Mouse (Mus musculus) liver, embryonic 16.5 days (tissue): ENCODE measurements around the gene Ak3. TPM values are rescaled to one million over a fixed set of nuclear protein-coding genes. Genes with fewer than 3 reads are reported as not detected.
A peak's percentile ranks its signal among the peaks of the same experiment; 100 is the strongest.

Experiments used
- ATAC-seq: fragments of 200-750 bp; cut with Nextera tagmentation; 2 replicates; pipeline ENCODE4 v1.8.0; 2017; ENCODE audit warnings: low read depth, mild to moderate bottlenecking, moderate number of reproducible peaks, moderate library complexity
- H3K27ac ChIP-seq: fragments of 300-500 bp; sonication (generic); 2 replicates; pipeline ENCODE4 v1.5.1; 2014; ENCODE audit warnings: mild to moderate bottlenecking, low read length
- H3K27me3 ChIP-seq: fragments of 300-500 bp; sonication (generic); 2 replicates; pipeline ENCODE4 v1.6.1; 2014; ENCODE audit warnings: low read depth, low read length, mixed read lengths; ENCODE audit not compliant: control insufficient read depth, insufficient read depth
- H3K36me3 ChIP-seq: fragments of 300-500 bp; sonication (generic); 2 replicates; pipeline ENCODE4 v1.6.1; 2014; ENCODE audit warnings: mild to moderate bottlenecking; ENCODE audit not compliant: control insufficient read depth, insufficient read depth
- H3K4me1 ChIP-seq: fragments of 300-500 bp; sonication (generic); 2 replicates; pipeline ENCODE4 v1.6.1; 2014; ENCODE audit warnings: low read depth, low read length, mixed read lengths; ENCODE audit not compliant: control insufficient read depth
- H3K4me2 ChIP-seq: fragments of 300-500 bp; sonication (generic); 2 replicates; pipeline ENCODE4 v1.6.1; 2014; ENCODE audit warnings: low read depth, low read length, mixed read lengths
- H3K4me3 ChIP-seq: fragments of 300-500 bp; sonication (generic); 2 replicates; pipeline ENCODE4 v1.5.1; 2014; ENCODE audit warnings: low read depth, mild to moderate bottlenecking, low read length
- H3K9ac ChIP-seq: fragments of 300-500 bp; sonication (generic); 2 replicates; pipeline ENCODE4 v1.6.1; 2014; ENCODE audit warnings: low read depth, low read length
- H3K9me3 ChIP-seq: fragments of 300-500 bp; sonication (generic); replicated peaks from 2 replicates; pipeline ENCODE4 v1.6.1; 2016; ENCODE audit warnings: low read length; ENCODE audit not compliant: control insufficient read depth
- WGBS: fragments of 180-500 bp; shearing (Covaris S2); extraction: QIAGEN DNeasy Blood & Tissue Kit; methylation state at CpG from one replicate; pipeline ENCODE4 v1.1.7; 2014; ENCODE audit not compliant: insufficient replicate concordance; 5-methylcytosine and 5-hydroxymethylcytosine counted together
- polyA plus RNA-seq: library from polyadenylated mRNA; unstranded; fragments of >200 nt; fragmentation: Nextera tagmentation; extraction: Ambion mirVana; gene quantifications from 2 replicates; pipeline ENCODE4 v1.2.1, GENCODE M21; 2015

Gene Ak3
- polyA plus RNA-seq, 1 experiment from 2014 or later: 47.7 TPM

DNA sequence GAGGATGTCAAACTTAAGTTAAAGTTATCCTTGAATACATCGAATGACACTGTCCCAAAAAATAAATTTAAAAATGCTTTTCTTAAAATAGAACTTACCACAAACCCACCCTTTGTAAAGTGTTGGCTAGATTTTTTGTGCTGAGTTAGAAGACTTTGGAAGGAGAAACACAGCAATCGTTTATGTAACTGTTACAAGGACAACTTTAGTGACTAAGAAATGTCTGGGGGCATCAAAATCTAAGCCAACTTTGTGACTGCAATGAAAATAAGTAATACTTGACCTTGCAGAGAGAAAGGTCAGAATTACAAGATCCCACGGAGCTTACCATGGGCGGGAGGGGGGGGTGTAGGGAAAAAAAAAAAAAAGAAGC lies 814 bp downstream of the Ak3 start:
- H3K36me3 ChIP-seq: no peaks in the 10 kb centered on the region
- H3K4me3 ChIP-seq: peak overlapping the region; percentile 74
- H3K9me3 ChIP-seq: no peaks in the 10 kb centered on the region
- H3K4me1 ChIP-seq: peaks cover 18% of the 10 kb centered on the region
- H3K27ac ChIP-seq: peak overlapping the region; percentile 76; the same call in 1 of the 2 replicates
- ATAC-seq: no peak
- H3K27me3 ChIP-seq: no peaks in the 10 kb centered on the region
- WGBS: 8% methylated on average over 4 of the region's 4 CpGs
- peak overlapping the region; percentile 92 for H3K4me2 ChIP-seq
- peak overlapping the region; percentile 82 for H3K9ac ChIP-seq

DNA sequence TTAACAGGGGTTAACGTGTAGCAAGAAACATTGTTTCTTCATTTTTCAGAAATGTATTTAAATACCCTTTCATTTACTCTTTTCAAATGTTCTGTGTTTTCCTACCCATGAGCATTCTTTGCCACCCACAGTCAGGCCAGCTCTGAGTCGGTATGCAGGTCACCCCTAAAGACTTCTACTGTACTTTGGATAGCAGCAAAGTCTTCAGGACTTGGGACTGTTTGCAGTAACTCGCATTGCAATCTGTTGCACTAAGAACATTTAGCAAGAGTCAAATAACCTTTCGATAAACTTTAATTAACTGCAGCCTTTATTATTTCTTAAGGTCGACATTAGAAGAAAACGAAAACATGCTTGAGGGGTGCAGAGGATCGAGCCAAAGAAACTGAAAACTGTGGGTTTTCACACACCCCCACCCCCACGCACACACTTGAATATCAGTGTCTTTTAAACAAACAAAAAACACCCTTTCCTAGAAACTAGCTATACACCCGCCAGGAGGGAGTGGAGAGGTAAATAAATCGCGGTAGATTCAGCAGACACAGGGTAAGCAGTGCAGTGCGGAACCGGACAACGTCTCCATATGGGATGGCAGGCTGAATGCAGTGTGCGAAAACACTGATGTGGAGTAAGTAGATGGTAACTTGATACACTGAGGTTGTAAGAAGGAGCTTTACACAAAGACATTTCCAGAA lies 1.7 kb downstream of the Ak3 start:
- H3K4me1 ChIP-seq: peaks cover 18% of the 10 kb centered on the region
- H3K9me3 ChIP-seq: no peaks in the 10 kb centered on the region
- no peaks in the 10 kb centered on the region for H3K36me3 ChIP-seq
- H3K9ac ChIP-seq: peak overlapping the region; percentile 54; the same call in 1 of the 2 replicates
- no peak; the same call in 1 of the 2 replicates for ATAC-seq
- peak overlapping the region; percentile 12; the same call in 1 of the 2 replicates for H3K27ac ChIP-seq
- 44% methylated on average over 15 of the region's 15 CpGs for WGBS
- no peaks in the 10 kb centered on the region for H3K27me3 ChIP-seq
- peak overlapping the region; percentile 92 for H3K4me2 ChIP-seq
- H3K4me3 ChIP-seq: peak overlapping the region; percentile 74

DNA sequence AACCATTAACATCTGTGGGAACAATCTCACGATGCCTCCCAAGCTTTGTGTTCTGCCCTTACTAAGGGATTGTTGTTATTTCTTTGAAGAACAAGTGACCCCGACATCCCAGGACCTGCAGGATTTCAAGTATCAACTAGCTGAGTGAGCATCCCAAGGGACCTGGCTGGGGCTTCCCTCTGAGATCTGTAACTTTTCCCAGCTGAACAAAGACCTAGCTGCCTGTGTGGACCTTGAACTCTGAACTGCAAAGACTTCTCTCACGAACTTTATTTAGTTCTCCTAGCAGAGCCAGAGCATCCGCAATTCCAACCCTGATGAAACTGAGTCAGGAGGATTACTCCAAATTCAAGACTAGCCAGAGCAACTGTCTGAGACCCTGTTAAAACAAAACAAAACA lies 2.4 kb downstream of the Ak3 start:
- no peaks in the 10 kb centered on the region for H3K9me3 ChIP-seq
- WGBS: 64% methylated on average over 4 of the region's 4 CpGs
- no peaks in the 10 kb centered on the region for H3K36me3 ChIP-seq
- ATAC-seq: no peak
- no peak overlapping the region for H3K27ac ChIP-seq
- H3K4me3 ChIP-seq: no peak overlapping the region
- no peaks in the 10 kb centered on the region for H3K27me3 ChIP-seq
- H3K4me2 ChIP-seq: no peak overlapping the region
- no peak overlapping the region for H3K9ac ChIP-seq
- peaks cover 18% of the 10 kb centered on the region for H3K4me1 ChIP-seq

DNA sequence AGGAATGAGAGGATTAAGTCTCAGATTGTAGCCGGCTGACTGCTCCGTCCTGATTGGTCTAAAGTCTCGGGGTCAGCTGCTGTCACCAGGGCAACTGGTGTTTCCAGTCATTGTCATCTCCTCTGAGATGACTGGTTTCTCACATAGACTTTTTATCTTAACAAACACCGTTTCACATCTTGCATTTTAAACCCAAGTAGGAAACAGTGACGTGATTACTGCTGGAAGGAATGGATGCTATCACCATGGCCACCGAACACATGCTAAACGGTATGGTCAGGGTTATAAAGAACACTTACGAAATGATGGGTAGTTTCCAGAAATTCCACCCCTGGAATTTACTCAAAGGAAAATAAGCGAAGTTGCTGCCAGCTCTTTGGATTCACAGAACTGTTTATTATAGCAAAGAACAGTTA lies 3.4 kb downstream of the Ak3 start:
- Histone ChIP-seq H3K4me2 (no peak overlapping the region), H3K36me3 (peaks cover 4% of the 10 kb centered on the region), H3K9me3 (peaks cover 4% of the 10 kb centered on the region), H3K27ac (no peak overlapping the region), H3K9ac (no peak overlapping the region), H3K27me3 (no peaks in the 10 kb centered on the region), H3K4me1 (peaks cover 18% of the 10 kb centered on the region), H3K4me3 (no peak overlapping the region)
- no peak for ATAC-seq
- WGBS: 60% methylated on average over 9 of the region's 9 CpGs

DNA sequence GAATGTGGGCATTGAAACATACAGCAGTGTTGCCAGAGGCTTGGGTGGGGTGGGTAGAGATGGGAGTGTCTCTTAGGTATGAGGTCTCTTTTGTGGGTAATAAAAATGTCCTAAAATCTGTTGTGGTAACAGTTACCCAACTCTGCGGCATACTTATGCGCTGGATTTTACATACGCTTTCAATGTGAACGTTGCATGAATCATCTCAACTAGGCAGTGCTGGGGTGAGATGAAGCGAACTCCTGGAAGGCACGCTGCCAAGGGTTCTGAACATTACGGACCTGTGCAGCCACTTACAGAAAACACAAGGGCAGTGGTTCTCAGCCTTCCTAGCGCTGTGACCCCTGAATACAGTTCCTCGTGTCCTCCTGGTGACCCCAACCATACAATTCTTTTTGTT lies 5.1 kb downstream of the Ak3 start:
- 87% methylated on average over 9 of the region's 9 CpGs for WGBS
- H3K9ac ChIP-seq: no peak overlapping the region
- H3K36me3 ChIP-seq: peaks cover 4% of the 10 kb centered on the region
- H3K9me3 ChIP-seq: peaks cover 4% of the 10 kb centered on the region
- ATAC-seq: no peak
- no peak overlapping the region for H3K4me2 ChIP-seq
- H3K4me3 ChIP-seq: no peak overlapping the region
- no peak overlapping the region for H3K27ac ChIP-seq
- no peaks in the 10 kb centered on the region for H3K27me3 ChIP-seq
- H3K4me1 ChIP-seq: peaks cover 6% of the 10 kb centered on the region; the same call in 1 of the 2 replicates

DNA sequence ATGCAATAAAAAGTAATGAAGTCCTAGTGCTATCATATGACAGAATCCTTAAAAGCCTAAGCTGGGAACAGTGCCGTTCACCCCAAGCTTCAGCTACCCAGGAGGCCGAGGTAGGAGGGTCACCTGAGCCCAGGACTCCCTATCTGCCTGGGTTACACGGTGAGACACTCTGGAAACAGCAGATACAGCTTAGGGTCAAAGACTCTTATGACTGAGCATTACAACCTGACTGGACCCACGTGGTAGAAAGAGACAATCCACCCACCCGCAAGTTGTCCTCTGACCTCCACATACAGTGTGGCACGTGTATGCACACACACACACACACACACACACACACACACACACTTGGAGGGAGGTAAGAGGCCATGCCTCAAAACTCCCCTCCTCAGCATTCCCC lies 5.6 kb downstream of the Ak3 start:
- peaks cover 4% of the 10 kb centered on the region for H3K9me3 ChIP-seq
- no peak overlapping the region for H3K4me3 ChIP-seq
- H3K36me3 ChIP-seq: peaks cover 7% of the 10 kb centered on the region
- no peak overlapping the region for H3K27ac ChIP-seq
- no peak for ATAC-seq
- H3K27me3 ChIP-seq: no peaks in the 10 kb centered on the region
- 71% methylated on average over 6 of the region's 6 CpGs for WGBS
- peaks cover 6% of the 10 kb centered on the region; the same call in 1 of the 2 replicates for H3K4me1 ChIP-seq
- H3K4me2 ChIP-seq: no peak overlapping the region
- H3K9ac ChIP-seq: no peak overlapping the region

DNA sequence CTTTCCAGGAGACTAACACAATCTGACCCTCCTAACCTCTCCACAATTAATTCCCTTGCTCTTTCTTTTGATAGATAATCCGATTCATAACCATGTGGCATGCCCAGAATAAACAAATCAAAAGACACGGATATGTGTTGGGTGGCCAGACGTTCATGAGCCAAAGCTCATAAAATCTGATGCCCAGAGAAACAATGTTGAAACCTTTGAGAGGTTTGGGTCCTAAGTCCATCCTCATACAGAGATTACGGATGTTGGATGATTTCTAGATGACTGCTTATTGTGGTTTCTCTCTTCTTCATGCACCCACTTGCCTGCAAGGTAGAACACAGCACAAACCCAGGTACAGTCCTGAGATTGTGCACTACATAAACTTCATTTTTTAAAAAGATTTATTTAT lies 7.6 kb downstream of the Ak3 start:
- H3K27me3 ChIP-seq: no peaks in the 10 kb centered on the region
- no peak overlapping the region for H3K27ac ChIP-seq
- H3K4me3 ChIP-seq: no peak overlapping the region
- H3K9ac ChIP-seq: no peak overlapping the region
- WGBS: 78% methylated on average over 4 of the region's 4 CpGs
- no peak for ATAC-seq
- no peak overlapping the region for H3K4me2 ChIP-seq
- H3K9me3 ChIP-seq: peaks cover 4% of the 10 kb centered on the region
- peaks cover 7% of the 10 kb centered on the region for H3K36me3 ChIP-seq
- peaks cover under 1% of the 10 kb centered on the region; the same call in 1 of the 2 replicates for H3K4me1 ChIP-seq

DNA sequence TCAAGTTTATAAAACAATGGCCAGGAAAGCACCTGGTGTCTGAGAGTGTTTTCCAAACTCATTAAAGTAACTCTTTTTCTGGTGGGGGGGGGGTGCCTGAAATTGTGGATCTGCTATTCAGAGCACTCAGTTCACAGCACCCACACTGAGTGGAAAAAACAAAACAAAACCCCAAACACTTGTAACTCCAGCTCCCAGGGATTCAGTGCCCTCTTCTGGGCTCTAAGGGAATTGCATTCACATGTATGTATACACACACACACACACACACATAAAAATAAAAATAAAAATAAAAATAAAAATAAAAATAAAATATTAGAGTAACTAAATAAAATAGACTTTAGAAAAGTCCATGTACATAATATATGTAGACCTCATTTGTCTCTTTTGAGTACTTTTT lies 8.4 kb downstream of the Ak3 start:
- no peak overlapping the region for H3K4me3 ChIP-seq
- H3K27ac ChIP-seq: no peak overlapping the region
- no peak overlapping the region for H3K9ac ChIP-seq
- no peaks in the 10 kb centered on the region for H3K27me3 ChIP-seq
- H3K4me2 ChIP-seq: no peak overlapping the region
- no peak for ATAC-seq
- peaks cover 4% of the 10 kb centered on the region for H3K9me3 ChIP-seq
- no peaks in the 10 kb centered on the region for H3K4me1 ChIP-seq
- H3K36me3 ChIP-seq: peaks cover 7% of the 10 kb centered on the region

DNA sequence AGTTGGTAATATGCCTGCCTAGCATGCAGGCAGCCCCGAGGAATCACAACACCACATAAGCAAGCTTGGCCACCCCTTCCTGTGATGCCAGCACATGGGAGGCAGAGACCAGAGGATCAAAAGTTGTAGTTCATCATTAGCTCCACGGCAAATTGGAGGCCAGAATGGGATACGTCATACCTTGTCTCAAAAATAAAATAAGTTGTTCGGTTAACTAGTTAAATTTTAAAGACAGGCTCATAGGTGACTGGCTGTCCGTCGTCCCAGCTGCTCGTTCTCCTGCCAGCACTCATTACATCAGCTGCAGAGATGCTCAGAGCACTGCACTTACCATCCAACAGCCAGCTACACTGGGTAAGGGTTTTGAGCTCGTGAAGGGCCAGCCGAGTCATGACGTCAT lies 10.2 kb downstream of the Ak3 start:
- H3K27me3 ChIP-seq: no peaks in the 10 kb centered on the region
- 81% methylated on average over 10 of the region's 10 CpGs for WGBS
- no peak overlapping the region for H3K9ac ChIP-seq
- ATAC-seq: no peak
- H3K36me3 ChIP-seq: peaks cover 7% of the 10 kb centered on the region
- no peak overlapping the region for H3K27ac ChIP-seq
- no peak overlapping the region for H3K4me2 ChIP-seq
- H3K9me3 ChIP-seq: peaks cover 4% of the 10 kb centered on the region
- H3K4me3 ChIP-seq: no peak overlapping the region
- no peaks in the 10 kb centered on the region for H3K4me1 ChIP-seq
